In the genomic region with DNA sequence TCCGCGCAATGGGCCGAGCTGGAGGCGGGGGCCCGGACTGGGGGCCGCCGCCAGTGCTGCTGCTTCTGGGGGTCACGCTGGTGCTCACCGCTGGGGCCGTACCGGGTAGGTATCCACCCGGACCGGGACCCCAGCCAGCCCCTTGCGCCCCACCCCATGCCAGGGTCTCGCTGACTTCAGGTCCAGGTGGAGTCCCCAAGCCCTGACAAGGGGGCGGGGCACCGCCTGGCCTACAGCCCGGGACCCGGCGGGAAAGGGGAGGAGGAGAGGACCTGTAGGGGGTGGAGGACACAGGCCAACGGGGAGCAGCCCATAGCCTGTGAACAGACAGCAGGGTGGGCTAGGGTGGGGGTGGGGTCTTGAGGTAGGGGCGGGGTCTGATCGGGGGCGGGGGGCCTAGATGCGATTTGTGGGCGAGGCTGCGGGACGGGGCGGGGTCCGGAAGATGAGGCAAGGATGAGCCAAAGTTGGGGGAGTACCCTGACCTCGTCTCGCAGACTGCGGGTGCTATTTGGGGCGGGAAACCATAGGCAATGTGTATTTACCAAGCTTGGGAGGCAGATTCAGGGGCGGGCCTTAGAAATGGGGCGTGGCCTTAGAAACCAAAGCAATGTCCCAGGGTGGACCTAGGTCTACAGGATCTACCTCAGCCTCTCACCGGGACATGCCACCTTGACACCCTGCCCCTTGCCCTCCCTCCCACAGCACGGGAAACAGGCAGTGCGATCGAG, we compare ENCODE assay signal across 7 mouse cellular contexts. TPM values are rescaled to one million over a fixed set of nuclear protein-coding genes. Genes with fewer than 3 reads are reported as not detected.
DNase-seq lines count a peak whose midpoint lies in the region; ATAC-seq and TF ChIP-seq lines count a peak whose summit lies in the region.

No protein-coding gene starts in this region.

- ATAC-seq in frontal cortex, adult (ENCODE audit: low TSS enrichment), result peak; percentile 8; the same call in 1 of the 2 replicates
- peak; percentile 66 for ATAC-seq in hindbrain, postnatal 0 days

- H3K27ac ChIP-seq in hindbrain, postnatal 0 days, result peak overlapping the region; percentile 96

- no peaks in the 10 kb centered on the region for H3K9me3 ChIP-seq in hindbrain, postnatal 0 days (ENCODE audit: low read length)
- no peaks in the 10 kb centered on the region for H3K9me3 ChIP-seq in megakaryocyte, embryonic 14.5 days

- H3K36me3 ChIP-seq in hindbrain, postnatal 0 days (ENCODE audit: insufficient read depth, low read length), result no peaks in the 10 kb centered on the region
- peaks cover 13% of the 10 kb centered on the region for H3K36me3 ChIP-seq in megakaryocyte, embryonic 14.5 days (replicated peaks; ENCODE audit: low read length)

- H3K9ac ChIP-seq in hindbrain, postnatal 0 days (replicated peaks; ENCODE audit: low read length), result peak overlapping the region; percentile 87

- H3K27me3 ChIP-seq in hindbrain, postnatal 0 days (ENCODE audit: insufficient read depth, low read length), result no peaks in the 10 kb centered on the region
- H3K27me3 ChIP-seq in megakaryocyte, embryonic 14.5 days (replicated peaks), result peaks cover 72% of the 10 kb centered on the region

- WGBS in hindbrain, postnatal 0 days, result 2% methylated on average over 34 of the region's 40 CpGs

- peak overlapping the region; percentile 96 for H3K4me2 ChIP-seq in hindbrain, postnatal 0 days (ENCODE audit: low read depth, low read length)

- peaks cover 22% of the 10 kb centered on the region for H3K4me1 ChIP-seq in hindbrain, postnatal 0 days (ENCODE audit: insufficient read depth, low read length)
- H3K4me1 ChIP-seq in megakaryocyte, embryonic 14.5 days, result peaks cover 30% of the 10 kb centered on the region

- DNase-seq in ZHBTc4 (ENCODE audit: low read depth, low spot score), result peak; percentile 78
- peak; percentile 74 for DNase-seq in cerebellum, adult 18-20 months
- peak; percentile 81 for DNase-seq in hindbrain, postnatal 0 days (ENCODE audit: low spot score)
- DNase-seq in left cerebral cortex, adult 8-10 months (ENCODE audit: low spot score in 2 of 2), result peak; percentile 51 to 79
- peak; percentile 57 to 58 for DNase-seq in right cerebral cortex, postnatal 36 days (ENCODE audit: low spot score in 2 of 2)

- TF ChIP-seq CTCF in hindbrain, postnatal 0 days (IDR thresholded peaks at IDR 0.05; ENCODE audit: low read depth), result no peak

- peak overlapping the region; percentile 72 for H3K4me3 ChIP-seq in hindbrain, postnatal 0 days (ENCODE audit: low read length)
- peak overlapping the region; percentile 92 for H3K4me3 ChIP-seq in megakaryocyte, embryonic 14.5 days (replicated peaks)

RNA-seq across cellular contexts. Expression of a gene that starts 2.2 kb away (rescaled TPM):
- total RNA-seq in hindbrain, postnatal 0 days (2014; rRNA removed), result 412 and 470 TPM in 2 replicates
- polyA plus RNA-seq in hindbrain, postnatal 0 days (2015; fragmentation: Nextera tagmentation; extraction: Ambion mirVana), result 261 and 266 TPM in 2 replicates
- total RNA-seq in left cerebral cortex, adult 8-10 months (2022), result 100 to 1,000 TPM; 360 to 411 (median 377) TPM
- polyA plus RNA-seq in megakaryocyte, embryonic 14.5 days (2012; ENCODE audit: insufficient read depth, low replicate concordance), result 0.19 and 0.34 TPM in 2 replicates

RNA-seq across cellular contexts. Expression of a gene that starts 59.2 kb away (rescaled TPM):
- 27.6 and 30.9 TPM in 2 replicates for total RNA-seq in hindbrain, postnatal 0 days (2014; rRNA removed)
- polyA plus RNA-seq in hindbrain, postnatal 0 days (2015; fragmentation: Nextera tagmentation; extraction: Ambion mirVana), result 30.0 and 31.1 TPM in 2 replicates
- 10 to 100 TPM; 11.6 to 16.4 (median 14.1) TPM for total RNA-seq in left cerebral cortex, adult 8-10 months (2022)
- polyA plus RNA-seq in megakaryocyte, embryonic 14.5 days (2012; ENCODE audit: insufficient read depth, low replicate concordance), result 4.5 and 9.2 TPM in 2 replicates

Comparison
In these comparisons a context has a peak if more than half of its experiments do, and no peak if none do; other contexts are left out.
1. Peak in every context shown above with its lines: DNase-seq, ATAC-seq, H3K4me3 ChIP-seq and H3K27ac ChIP-seq.